ENCODE assay signal across 8 mouse cellular contexts in the genomic region with DNA sequence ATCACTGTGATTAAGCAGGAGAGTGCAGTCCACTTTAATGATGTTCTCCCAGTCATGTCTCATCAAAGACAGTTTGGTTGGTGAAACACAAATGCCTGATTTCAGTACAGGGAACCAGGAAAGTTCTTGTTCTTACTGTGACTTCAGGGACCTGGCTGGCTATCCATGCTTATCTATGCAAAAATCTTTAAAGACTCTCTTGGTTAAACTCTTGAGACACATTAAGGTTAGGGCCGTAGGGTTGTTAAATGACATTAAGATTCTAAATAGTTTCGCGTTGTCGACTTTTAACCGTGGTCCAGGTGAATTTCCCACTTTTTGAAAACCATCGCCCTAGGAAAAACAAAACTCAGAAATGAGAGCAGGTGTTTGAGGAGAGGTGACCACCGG. TPM values are rescaled to one million over a fixed set of nuclear protein-coding genes. Genes with fewer than 3 reads are reported as not detected.
DNase-seq lines count a peak whose midpoint lies in the region; ATAC-seq and TF ChIP-seq lines count a peak whose summit lies in the region.

No protein-coding gene starts in this region.

- H3K4me3 ChIP-seq in erythroblast, embryonic 14.5 days (replicated peaks) = peak overlapping the region; percentile 72
- peak overlapping the region; percentile 66 for H3K4me3 ChIP-seq in thymus, adult 2 months (ENCODE audit: control insufficient read depth, insufficient read depth, low read length)
- H3K4me3 ChIP-seq in liver, embryonic 11.5 days (ENCODE audit: low read depth, low read length) = peak overlapping the region; percentile 60
- peak overlapping the region; percentile 71 for H3K4me3 ChIP-seq in stomach, embryonic 16.5 days (replicated peaks; ENCODE audit: low read length)

- DNase-seq in thymus, adult 2 months = no peak
- DNase-seq in thymus, postnatal 4 days = no peak
- no peak for DNase-seq in liver, embryonic 11.5 days (ENCODE audit: low spot score)
- DNase-seq in adrenal gland, adult 8-10 months = no peak
- no peak for DNase-seq in spleen, postnatal 36 days (ENCODE audit: low spot score in 2 of 2)

- TF ChIP-seq POLR2A in thymus, adult 2 months (IDR thresholded peaks at IDR 0.05; ENCODE audit: control insufficient read depth, extremely low read depth, insufficient read depth, low read length, poor library complexity) = no peak

- WGBS in thymus, adult 2 months = 3% methylated on average over 7 of the region's 7 CpGs
- 5% methylated on average over 7 of the region's 7 CpGs for WGBS in liver, embryonic 11.5 days
- 3% methylated on average over 7 of the region's 7 CpGs for WGBS in stomach, embryonic 16.5 days

- peaks cover 14% of the 10 kb centered on the region for H3K4me1 ChIP-seq in erythroblast, embryonic 14.5 days (ENCODE audit: control insufficient read depth)
- no peaks in the 10 kb centered on the region for H3K4me1 ChIP-seq in thymus, adult 2 months (replicated peaks; ENCODE audit: control insufficient read depth, insufficient read depth, low read length)
- no peaks in the 10 kb centered on the region for H3K4me1 ChIP-seq in liver, embryonic 11.5 days (replicated peaks; ENCODE audit: control insufficient read depth, insufficient read depth, low read length)
- peaks cover 3% of the 10 kb centered on the region; the same call in 1 of the 2 replicates for H3K4me1 ChIP-seq in stomach, embryonic 16.5 days (ENCODE audit: control insufficient read depth, insufficient read depth, low read length)

- H3K9me3 ChIP-seq in erythroblast, embryonic 14.5 days (ENCODE audit: control insufficient read depth, low read length) = no peaks in the 10 kb centered on the region
- no peaks in the 10 kb centered on the region for H3K9me3 ChIP-seq in liver, embryonic 11.5 days (ENCODE audit: control insufficient read depth, low read length)
- no peaks in the 10 kb centered on the region for H3K9me3 ChIP-seq in stomach, embryonic 16.5 days (replicated peaks; ENCODE audit: control insufficient read depth, low read length)

- no peak for ATAC-seq in erythroblast, adult 5-6 weeks (replicated peaks; ENCODE audit: low FRiP score, poor library complexity, severe bottlenecking)
- no peak for ATAC-seq in liver, embryonic 11.5 days (replicated peaks; ENCODE audit: low FRiP score)
- ATAC-seq in stomach, embryonic 16.5 days (ENCODE audit: insufficient read depth, low FRiP score) = no peak

- no peak overlapping the region for H3K27ac ChIP-seq in thymus, adult 2 months (ENCODE audit: control insufficient read depth, insufficient read depth, low read length)
- peak overlapping the region; percentile 88; the same call in 1 of the 2 replicates for H3K27ac ChIP-seq in liver, embryonic 11.5 days (ENCODE audit: low read depth, low read length)
- peak overlapping the region; percentile 98 for H3K27ac ChIP-seq in stomach, embryonic 16.5 days (ENCODE audit: low read length)

- no peak for TF ChIP-seq CTCF in thymus, adult 2 months (IDR thresholded peaks at IDR 0.05; ENCODE audit: borderline replicate concordance, control insufficient read depth, extremely low read depth, insufficient read depth, low read length, poor library complexity)

- H3K9ac ChIP-seq in liver, embryonic 11.5 days (ENCODE audit: low read depth, low read length) = peak overlapping the region; percentile 82; the same call in 1 of the 2 replicates
- peak overlapping the region; percentile 90 for H3K9ac ChIP-seq in stomach, embryonic 16.5 days (ENCODE audit: low read length)

- peak overlapping the region; percentile 74 for H3K4me2 ChIP-seq in liver, embryonic 11.5 days
- peak overlapping the region; percentile 50 for H3K4me2 ChIP-seq in stomach, embryonic 16.5 days (ENCODE audit: low read depth, low read length)

- no peaks in the 10 kb centered on the region for H3K36me3 ChIP-seq in erythroblast, embryonic 14.5 days (ENCODE audit: control insufficient read depth)
- no peaks in the 10 kb centered on the region for H3K36me3 ChIP-seq in thymus, adult 2 months (ENCODE audit: control insufficient read depth, insufficient read depth, low read length)
- H3K36me3 ChIP-seq in liver, embryonic 11.5 days (ENCODE audit: control insufficient read depth, insufficient read depth, low read length) = no peaks in the 10 kb centered on the region
- H3K36me3 ChIP-seq in stomach, embryonic 16.5 days (ENCODE audit: control insufficient read depth, insufficient read depth, low read length) = no peaks in the 10 kb centered on the region

- no peaks in the 10 kb centered on the region for H3K27me3 ChIP-seq in erythroblast, embryonic 14.5 days (ENCODE audit: control insufficient read depth)
- no peaks in the 10 kb centered on the region for H3K27me3 ChIP-seq in thymus, adult 2 months (ENCODE audit: control insufficient read depth, insufficient read depth, low read length)
- no peaks in the 10 kb centered on the region for H3K27me3 ChIP-seq in liver, embryonic 11.5 days (replicated peaks; ENCODE audit: control insufficient read depth, insufficient read depth, low read length)
- H3K27me3 ChIP-seq in stomach, embryonic 16.5 days (ENCODE audit: control insufficient read depth, insufficient read depth, low read length) = no peaks in the 10 kb centered on the region

RNA-seq across cellular contexts. Expression of a gene that starts 0.3 kb away (rescaled TPM):
- 0.02 TPM in 1 of 2 replicates, not detected in the other for polyA plus RNA-seq in erythroblast, embryonic 14.5 days (2012)
- 13.4 and 23.6 TPM in 2 replicates for total RNA-seq in erythroblast, adult 5-6 weeks (2015; ENCODE audit: low replicate concordance)
- 17.9 and 23.4 TPM in 2 replicates for total RNA-seq in erythroblast, adult 5-6 weeks (2017; ENCODE audit: low replicate concordance)
- polyA plus RNA-seq in thymus, adult 2 months (2012; rRNA removed) = 7.9 and 10.9 TPM in 2 replicates
- 9.4 and 13.1 TPM in 2 replicates for polyA plus RNA-seq in liver, embryonic 11.5 days (2014; fragmentation: Nextera tagmentation; extraction: Ambion mirVana)
- polyA plus RNA-seq in stomach, embryonic 16.5 days (2015; fragmentation: Nextera tagmentation; extraction: Ambion mirVana) = 27.4 and 27.5 TPM in 2 replicates
- 10 to 100 TPM; 22.0 to 54.2 (median 37.2) TPM for total RNA-seq in adrenal gland, adult 8-10 months (2022)
